Mouse (Mus musculus): ENCODE measurements at regions not wholly inside any gene's neighbourhood (a gene's known extent, or its start where the extent isn't known, plus 50 kb on each side); places are given as distances from the start of the nearest gene placed in this dataset.

DNA sequence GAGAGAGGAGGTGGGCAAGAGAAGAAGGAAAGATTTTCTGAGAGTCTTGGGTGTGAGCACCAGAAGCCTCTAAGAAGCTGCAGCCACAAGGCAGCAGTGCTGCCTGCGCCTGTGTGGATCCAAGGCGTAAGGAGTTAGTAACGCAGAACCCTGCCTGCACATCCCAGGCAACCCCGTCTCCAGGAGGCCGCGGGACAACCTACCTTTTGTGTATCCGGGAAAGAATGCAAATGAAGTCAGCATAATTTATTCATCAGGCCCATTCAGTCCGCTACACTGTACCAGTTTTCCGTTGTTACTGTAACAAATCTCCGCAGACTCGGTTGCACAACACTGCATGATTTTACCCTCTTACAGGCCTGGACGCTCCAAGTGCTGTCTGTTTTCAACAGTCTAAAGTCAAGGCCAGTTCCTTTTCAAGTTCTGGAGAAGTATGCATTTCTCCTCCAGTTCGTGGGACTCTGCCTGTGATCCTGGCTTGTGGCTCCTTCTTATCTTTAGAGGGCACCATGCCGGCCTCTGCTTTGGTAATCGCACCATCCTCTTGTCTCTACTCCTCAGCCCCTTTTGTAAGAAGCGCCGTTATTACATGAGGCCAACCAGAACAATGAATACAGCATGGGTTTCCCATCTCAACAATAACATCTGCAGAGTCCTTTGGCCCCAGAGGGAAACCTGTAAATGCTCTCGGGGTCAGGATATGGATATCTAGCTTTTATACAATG, 133.8 kb downstream of the Nufip1 start:
- in situ Hi-C loops (cut with MseI, MboI), result no loop called here

DNA sequence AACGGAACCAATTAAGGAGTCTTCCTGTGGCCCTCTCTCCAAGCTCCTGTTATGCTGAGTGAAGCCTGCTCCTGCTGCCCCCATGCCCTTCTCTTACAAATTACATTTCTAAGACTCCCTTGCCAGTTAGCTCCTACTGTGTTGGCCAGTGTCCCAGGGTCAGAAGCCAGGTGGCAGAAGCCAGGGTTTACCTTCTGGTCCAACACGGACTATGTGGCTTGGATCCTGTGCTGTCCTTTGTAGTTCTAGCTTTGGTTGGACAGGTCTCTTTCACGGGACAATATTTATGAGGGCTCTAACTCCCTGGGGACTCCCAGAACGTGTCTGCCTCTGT, 134.3 kb downstream of the Nufip1 start:
- in situ Hi-C loops (cut with MseI, MboI), result no loop called here

DNA sequence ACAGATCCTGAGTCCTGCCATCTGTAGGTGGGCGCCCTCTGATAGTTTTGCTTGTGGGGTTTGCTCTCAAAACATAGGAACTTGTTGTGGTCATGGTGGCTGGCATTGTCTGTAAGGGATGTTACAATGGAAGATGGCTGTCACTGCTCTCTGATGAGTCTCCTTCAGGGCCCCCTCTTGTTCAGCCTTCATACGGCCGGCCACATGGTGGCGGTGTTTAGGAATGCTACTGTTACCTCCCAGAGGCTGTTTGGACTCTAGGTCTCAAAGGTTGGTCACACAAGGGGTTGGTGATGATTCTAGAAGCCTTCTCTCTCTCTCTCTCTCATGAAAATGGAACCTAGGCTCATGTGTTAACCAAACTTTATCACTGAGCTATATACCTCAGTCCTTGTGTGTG, 137.0 kb downstream of the Nufip1 start:
- in situ Hi-C loops (cut with MseI, MboI), result no loop called here

DNA sequence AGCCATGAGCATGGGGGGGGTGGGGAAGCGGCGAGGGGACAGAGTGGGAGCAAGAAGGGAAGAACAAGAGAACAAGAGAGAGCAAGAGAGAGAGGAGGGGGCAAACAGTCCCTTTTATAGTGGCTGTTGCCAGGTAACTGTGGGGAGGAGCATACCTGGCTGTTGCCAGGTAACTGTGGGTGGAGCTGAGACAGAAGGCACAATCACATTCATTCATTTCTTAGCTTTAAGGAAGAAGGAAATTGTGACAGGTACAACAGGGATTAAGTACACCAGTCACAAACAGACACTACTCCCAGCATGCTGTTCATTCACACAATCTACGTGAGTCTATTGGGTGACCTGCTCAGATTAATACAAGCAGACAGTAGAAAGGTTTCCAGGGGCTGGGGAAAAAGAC, 143.2 kb downstream of the Nufip1 start:
- in situ Hi-C loops (cut with MseI, MboI), result no loop called here

DNA sequence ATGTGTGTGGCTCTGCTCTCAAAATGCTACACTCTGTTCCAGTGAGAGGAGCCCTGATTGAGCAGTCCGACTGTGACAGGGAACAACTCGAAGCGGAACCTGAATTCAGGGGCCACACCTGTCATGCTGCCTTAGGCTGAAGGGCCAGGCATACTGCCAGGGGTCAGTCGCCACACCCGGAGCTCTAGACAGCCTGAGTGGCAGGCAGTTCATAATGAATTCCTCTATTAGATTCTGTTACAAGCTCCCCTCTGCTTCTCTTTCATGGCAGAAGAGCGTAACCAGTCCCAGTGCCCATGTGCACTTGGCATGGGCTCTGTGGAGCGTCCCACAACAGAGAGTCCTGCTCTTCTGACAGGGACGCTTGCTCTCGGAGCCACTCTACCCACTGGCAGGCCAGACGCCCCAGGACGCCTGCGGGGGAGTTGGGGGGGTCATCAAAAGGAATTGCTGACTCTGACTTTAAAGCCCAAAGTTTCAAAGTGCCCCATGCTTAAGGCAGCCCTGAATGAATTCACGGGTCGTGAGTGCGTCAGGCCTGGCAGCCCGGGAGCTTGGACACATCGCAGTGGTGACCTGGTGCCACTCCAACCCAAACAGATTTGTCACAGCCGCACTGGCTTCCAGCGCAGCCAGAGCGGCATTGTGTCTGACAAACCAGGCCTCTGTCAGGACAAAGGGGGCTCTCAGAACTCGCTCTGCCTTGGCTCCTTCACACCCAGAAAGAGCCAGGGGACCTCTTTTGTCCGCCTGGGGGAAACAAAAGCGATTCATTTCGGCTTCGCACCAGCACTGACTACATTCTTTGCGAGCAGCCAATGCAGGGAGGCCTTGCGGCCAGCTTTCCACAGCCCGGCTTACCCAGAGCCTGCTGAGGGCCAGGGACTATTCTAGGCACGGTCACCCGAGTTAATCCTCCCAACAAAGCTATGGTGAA, 144.1 kb downstream of the Nufip1 start:
- in situ Hi-C loops (cut with MseI, MboI), result no loop called here

DNA sequence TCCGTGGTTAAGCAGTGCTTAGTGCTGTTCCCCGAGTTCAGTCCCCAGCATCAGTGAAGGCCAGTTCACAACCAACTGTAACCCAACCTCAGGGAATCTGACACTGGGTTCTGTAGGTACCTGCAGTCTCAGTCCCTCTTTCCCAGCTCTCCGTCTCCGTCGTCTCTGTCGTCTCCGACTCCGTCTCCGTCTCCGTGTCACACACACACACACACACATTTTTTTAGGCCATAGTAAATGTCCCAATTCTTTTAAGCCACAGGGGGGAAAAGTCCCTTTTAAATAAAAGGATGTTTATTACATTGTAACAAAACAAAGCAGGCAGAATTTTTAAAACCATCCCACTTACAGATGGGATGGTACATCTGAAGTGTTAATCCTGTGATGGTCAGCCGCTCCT, 145.3 kb downstream of the Nufip1 start:
- in situ Hi-C loops (cut with MseI, MboI), result no loop called here

DNA sequence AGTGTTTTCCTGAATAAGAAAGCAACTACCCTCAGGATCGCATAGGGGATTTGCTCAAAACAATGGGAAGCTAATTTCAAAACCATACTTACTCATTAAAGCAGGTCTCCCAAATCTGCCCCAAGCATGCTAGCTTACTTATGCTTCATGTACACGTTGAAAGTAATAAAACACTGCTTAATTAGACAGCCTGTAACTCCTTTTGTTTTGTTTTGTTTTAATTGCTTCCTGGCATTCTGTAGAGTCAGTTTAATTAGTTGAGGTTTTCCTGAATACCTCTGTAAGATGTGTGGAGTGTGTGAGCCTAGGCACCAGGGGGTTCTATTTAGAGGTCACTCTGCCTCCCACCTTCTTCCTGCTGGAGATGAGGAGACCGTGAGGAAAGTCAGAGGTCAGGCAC, 147.9 kb downstream of the Nufip1 start:
- in situ Hi-C loops (cut with MseI, MboI), result no loop called here

DNA sequence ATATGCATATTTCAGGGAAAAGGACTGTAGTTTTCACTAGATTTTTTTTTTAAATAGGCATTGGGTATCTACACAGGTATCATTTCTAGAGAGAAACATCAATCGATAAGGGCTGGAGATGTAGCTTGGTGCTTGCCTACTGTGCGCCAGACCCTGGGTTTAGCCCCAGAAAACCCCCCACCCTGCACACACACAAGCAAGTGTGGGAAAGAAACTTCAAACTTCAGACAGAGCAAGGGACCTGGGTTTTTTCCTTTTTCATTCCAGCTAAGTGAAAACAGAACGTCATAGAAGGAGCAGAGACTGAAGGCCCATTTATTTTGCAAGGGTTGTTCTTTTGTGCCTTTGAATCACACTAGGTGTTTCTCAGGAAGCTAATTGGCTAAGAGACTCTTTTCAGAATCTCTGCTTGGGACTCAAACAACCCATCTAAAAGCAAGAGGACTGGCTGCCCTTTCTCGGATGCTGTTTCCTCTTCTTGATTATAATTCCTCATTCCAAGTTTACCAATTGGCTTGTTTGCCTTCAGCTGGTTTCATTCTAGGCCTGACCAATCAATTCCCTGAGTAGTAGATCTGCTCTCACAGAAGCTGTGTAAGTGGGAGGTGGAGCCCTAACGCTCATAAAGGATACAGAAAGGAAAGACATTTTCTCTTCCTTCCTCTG, 150.1 kb downstream of the Nufip1 start:
- in situ Hi-C loops (cut with MseI, MboI), result no loop called here

DNA sequence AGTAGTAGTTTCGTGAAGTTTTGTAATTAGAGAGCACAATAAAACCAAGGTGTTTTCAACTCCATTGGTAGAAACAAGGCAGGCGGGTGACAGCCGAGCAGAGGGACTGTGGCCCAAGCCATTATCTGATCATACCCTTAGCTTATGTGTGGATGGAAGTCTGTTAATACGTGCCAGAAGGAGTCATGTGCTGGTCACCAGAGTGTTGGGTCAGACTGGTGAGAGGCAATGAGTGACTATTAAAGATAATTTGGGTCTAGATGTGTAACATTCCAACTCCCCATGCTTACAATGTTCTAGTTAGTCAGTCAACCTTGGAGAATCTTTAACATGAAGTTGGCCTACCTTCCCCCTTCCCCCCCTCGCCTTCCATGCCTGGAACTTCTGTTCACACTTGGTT, 151.1 kb upstream of the Tsc22d1 start:
- in situ Hi-C loops (cut with MseI, MboI), result no loop called here

DNA sequence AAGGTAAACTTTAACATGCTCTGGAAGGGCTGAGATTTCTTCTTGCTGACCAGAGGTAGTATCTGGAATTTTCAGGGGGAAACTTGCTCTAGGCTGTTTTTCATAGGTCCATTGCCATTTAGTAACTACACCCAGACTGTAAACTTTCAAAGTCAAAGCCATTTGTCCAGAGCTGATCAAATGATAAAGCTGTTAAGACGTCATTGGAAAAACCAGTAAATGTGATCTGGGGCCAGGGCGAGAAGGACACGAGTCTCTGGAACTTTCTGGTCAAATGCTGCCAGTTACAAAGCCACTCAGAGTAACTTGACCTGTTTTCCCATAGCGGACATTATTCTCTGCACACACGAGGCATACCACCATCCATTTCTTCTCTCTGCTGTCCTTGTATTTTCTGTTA, 148.9 kb upstream of the Tsc22d1 start:
- in situ Hi-C loops (cut with MseI, MboI), result no loop called here

DNA sequence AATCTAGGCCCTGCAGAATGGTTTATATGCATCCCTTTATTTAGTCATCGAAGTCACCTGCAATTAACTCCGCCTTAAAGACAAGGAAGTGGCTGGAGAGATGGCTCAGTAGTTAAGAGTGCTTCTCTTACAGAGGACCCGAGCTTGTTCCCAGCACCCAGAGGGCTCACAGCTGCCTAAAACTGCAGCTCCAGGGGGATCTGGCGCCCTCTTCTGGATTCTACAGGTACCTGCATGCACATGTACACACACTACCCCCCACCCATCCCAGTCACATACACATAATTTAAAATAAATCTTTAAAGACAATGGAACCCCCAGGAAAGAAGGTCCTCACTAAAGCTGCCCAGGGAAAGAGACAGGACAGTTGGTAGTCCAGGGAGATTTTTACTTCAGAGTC, 148.5 kb upstream of the Tsc22d1 start:
- in situ Hi-C loops (cut with MseI, MboI), result no loop called here

DNA sequence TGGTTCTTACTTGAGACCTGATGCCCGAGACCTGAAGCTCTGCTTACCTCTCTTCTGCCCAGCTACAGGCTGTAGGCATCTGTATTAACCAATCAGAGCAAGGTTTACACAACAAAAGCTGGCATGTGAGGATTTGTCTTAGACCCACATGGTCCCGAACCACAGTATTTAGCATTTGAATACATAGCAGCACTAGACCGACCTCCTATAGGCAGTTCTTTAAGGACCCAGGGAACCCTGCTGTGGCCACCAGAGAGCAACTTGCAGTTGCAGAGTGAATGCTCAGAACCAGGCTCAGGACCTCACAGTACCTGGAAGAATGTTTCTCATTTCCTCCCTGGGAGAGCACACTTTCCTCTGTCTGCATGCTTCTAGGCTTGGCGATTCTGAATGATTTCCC, 147.7 kb upstream of the Tsc22d1 start:
- in situ Hi-C loops (cut with MseI, MboI), result no loop called here

DNA sequence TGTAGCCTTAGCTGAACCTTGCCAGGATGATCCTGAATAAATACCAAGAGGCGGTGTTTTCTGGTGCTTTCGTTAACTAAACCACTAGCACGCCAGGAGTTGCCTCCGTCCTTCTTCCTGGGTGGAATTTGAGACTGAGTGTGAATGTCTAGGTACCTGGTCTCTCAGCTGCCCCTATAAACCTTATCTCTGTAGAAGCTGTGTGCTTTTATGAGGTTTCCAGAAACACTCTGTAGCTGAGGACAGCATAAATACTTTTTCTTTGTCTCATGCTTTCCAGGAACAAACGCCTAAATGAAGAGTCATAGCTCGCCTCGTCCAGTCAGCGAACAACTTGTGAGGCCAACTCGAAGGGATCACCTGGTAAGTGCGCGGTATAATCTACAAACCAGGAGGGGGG, 143.6 kb upstream of the Tsc22d1 start:
- in situ Hi-C loops (cut with MseI, MboI), result no loop called here

DNA sequence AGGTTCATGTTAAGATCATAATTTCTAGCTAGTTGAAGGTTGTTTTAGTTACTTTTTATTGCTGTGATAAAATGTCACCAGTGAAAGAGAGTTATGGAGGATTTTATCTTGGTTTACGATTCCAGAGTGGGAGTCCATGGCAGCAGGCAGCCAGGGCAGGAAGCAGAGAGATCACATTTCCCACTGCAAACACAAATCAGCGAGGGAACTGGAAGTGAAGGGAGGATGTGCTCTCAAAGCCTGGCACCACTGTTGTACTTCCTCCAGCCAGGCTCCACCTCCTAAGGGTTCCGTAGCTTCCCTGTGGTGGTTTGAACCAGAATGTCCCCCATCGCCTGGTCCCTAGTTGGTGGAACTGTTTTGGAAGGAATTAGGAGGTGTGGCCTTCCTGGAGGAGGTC, 141.9 kb upstream of the Tsc22d1 start:
- in situ Hi-C loops (cut with MseI, MboI), result no loop called here

DNA sequence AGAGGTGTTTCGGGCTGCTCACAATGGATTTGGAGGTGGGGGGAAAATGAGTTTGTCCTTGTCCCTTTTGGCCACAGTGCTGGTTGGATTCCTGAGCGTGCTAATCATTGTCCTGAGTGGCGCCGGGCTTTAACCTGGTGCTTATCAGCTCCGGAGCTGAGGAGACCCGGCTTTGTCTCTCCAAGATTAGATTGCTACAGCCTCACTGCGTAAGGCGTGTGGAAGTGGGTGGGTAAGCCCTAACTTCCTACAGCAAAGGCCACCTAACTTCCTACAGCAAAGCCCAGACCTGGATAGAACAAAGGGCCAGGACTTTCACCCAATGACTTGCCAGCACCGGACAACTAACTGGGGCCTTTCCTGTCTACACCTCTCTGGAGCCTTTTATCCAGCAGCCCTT, 138.1 kb upstream of the Tsc22d1 start:
- in situ Hi-C loops (cut with MseI, MboI), result no loop called here

DNA sequence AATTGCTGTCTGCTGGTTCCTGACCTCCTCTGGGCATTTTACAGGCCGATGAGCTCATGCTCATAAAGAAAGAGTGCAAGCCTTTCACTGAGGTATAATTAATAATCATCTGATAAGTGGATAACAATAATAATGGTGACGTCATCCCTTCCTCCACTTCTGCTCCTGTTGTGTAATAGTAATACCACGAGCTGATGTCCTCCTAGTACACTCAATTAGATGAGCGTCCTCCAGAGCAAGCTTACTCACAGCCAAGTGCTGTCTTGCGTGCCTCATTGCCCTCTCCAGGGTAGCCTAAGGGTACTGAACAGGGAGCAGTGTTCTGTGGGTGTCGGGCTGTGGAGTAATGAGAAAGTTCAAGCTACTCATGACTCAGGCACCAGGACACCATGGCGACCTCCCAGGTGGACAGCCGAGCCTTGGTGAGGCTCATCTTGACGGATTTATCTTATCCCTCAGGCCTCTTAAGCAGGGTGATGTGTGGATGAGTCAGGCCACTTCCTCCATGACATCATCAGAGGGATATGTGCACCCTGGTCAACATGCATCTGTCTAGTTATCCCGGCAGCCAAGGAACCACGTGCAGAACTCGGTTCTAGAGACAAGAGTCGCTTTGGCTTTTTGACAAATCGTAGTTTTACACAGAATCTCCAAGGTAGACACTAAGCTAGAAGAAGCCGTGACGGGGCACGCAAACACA, 135.9 kb upstream of the Tsc22d1 start:
- in situ Hi-C loops (cut with MseI, MboI), result no loop called here

DNA sequence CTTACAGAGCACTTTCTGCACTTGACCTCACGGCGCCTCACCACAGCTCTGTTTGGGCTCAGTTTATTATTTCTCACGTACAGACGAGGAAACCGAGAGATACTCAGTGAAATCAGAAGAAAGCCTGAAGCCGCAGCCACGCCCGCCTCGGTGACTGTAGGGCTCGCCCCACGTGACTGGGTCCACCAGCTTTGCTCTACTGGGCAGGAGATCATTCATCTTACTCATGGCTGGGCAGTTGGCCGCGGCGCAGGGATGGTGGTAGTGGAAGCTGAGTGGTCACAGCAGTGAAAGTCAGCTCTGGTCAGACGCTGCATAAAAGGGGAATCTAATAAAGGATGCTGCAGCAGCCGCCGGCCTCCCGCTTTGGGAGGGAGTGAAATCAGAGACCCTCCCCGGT, 135.2 kb upstream of the Tsc22d1 start:
- in situ Hi-C loops (cut with MseI, MboI), result no loop called here

DNA sequence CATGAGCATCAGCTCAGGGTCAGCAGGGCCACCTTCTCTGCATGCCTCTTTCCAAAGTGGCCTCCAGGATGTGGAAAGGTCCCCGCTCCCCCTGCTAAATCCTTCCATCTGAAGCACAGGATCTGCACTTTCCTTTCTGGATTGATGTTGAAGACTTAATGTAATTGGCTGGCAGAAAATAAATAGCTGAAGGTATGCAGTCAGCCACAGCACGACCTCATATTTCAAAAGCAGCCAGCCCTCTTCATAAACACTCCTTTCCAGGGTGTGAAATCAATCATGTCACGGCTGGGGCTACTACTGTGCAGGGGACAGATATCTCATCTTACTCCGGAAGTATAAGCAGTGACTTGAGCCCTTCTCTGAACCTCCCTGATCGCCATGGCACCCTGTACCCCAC, 132.9 kb upstream of the Tsc22d1 start:
- in situ Hi-C loops (cut with MseI, MboI), result no loop called here

DNA sequence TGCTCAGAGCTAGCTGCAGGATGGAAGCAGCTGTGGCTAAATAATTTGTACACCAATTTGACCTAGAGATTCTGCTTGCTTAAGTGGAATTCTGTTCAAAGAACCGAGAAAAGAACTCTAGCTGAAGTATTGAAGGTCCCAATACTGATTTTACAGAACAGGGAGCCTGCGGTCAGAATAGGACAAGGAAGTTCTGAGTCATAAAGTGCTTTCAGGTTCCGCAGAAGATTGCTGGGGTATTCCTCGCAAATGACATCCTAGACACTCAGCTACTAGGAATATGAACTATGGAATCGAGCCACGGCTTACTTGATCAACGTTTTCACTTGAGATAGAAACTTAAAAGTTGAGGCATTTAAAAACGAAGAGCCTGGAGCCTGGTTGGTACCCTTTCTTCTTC, 127.0 kb upstream of the Tsc22d1 start:
- in situ Hi-C loops (cut with MseI, MboI), result no loop called here

DNA sequence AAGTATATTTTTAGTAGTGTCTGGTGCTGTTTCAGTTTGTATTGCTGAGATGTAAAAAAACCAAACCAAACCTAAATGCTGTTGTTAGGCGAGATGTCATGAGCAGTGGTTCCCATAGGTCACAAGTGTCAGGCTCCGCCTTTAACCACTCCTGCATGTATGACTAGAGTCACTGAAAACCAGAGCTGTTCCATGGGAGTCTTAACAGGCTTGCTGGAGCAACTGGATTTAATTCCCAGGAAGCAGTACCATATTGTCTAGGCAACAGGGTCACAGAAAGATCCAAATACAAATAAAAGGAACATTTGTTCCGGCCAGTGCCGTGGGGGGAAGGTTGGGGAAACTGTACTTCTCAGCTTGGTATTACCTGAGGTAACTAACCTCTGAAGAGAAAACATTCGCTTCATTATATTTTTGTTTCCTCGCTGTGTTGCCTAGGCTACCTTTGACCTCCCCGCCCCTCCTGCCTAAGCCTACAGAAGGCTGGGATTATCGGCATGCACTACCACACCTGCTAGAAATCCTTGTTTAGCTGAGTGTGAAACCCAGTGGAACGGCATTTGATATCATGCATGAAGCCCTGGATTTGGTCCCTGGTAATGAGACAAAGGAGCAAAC, 124.3 kb upstream of the Tsc22d1 start:
- in situ Hi-C loops (cut with MseI, MboI), result no loop called here

DNA sequence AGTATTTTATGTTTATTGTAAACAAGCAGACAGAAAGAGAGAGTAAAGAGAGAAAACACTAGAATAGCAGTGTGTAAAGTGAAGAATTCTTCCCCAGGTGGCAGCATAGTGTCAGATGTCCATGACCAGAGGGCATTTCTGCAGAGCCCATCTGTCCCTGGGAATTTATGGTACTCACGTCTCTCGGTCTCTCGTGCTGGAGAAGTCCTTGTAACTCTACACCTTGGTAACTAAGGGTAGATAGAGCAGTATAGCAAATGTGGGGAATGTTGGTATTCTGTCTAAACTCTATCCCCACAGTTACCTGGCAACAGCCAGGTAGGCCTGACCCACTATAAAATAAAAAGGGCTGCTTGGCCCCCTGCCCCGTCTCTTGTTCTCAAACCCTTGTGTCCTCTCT, 122.5 kb upstream of the Tsc22d1 start:
- in situ Hi-C loops (cut with MseI, MboI), result no loop called here

Data from mouse trophoblast stem cell (cell line).